Mouse (Mus musculus): ENCODE measurements around the gene Paqr4.
A peak's percentile ranks its signal among the peaks of the same experiment; 100 is the strongest.
"Not testable (repeated sequence)": the region's sequence is repeated elsewhere in the genome, so short reads cannot be mapped to it uniquely, and the experiment has no call there.

The Paqr4 gene

DNA sequence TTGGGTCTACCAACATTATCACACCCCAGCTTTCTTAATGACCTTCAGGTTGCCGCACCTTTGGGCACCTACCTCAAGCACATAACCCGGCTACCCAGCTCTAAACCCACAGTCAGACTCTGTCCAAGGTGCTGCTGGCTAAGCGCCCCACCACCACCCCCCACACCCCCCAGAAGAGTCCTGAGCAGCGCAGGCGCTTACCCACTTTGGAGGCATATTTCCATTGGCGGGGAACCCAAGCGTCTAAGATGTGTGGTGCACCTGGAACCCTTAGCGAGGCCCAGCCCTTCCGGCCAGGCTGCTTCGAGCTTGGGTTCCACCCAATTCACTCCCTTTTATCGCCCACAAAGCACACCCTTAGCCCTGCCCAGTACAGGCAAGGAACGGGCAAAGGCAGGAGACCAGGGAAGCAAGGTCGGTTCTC is at the start of gene Paqr4:
TSS of gene Paqr4 (minus strand) at position 270 of the 424 bp plus-strand sequence.
- no peak for DNase-seq

DNA sequence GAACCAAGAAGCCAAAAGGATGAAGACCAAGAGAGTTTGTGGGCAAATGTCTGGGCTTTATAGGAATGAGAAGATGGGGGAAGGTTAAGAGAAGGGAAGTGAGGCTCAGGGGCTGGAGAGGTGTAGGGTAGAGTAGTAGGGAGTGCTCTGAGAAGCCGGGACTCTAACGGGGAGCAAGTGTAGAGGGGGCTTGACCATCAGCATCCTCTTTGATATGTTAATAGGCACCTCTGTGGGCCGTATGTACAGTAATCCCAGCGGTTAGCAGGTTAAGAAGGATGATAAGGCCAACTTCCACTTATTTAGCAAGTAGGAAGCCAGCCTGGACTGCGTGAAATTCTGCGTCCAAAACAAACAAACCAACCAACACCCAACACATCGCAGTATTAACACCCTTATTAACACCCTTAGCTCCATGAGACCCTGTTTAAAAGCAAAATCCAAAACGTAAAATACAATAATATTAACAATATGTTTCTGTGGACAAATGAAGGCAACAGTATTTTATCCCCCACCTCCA is 49.1 kb upstream of the Paqr4 start:
- DNase-seq: no peak

DNA sequence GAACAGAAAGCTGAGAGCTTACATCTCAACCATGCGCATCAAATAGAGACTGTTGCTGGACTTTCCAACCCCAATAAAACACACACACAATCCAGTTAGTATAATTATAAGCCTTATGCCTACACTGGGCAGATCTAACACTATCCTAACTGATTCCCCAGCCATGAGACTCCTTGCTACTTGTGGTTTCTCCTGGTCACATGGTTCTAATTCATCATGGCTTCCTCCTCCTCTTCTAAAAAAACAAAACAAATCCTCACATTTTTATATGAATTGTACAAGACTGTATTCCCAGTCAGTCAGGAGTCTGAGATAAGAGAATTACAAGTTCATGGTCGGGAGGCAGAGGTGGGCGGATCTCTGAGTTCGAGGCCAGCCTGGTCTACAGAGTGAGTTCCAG is 48.3 kb upstream of the Paqr4 start:
- DNase-seq: no peak

DNA sequence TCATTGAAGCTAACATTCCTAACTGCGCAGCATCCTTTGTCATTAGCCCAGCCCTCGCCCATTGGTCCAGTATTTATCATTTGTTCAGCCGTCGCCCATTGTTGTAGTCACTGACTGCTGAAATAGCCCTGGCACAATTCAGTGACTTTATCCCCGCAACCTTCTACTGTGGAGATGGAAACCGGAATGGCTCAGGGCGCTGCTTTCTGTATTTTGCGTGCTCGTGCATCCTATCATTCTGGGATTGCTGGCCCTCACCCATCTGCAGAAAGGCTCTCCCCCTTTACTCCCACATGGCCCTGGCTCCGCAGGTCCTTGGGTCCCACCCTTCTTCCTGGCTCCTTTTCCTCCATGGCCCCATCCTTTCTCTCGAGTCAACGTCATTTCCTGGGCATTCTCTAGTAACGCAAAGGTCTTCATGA is 45.9 kb upstream of the Paqr4 start:
- peak; percentile 49 for DNase-seq

DNA sequence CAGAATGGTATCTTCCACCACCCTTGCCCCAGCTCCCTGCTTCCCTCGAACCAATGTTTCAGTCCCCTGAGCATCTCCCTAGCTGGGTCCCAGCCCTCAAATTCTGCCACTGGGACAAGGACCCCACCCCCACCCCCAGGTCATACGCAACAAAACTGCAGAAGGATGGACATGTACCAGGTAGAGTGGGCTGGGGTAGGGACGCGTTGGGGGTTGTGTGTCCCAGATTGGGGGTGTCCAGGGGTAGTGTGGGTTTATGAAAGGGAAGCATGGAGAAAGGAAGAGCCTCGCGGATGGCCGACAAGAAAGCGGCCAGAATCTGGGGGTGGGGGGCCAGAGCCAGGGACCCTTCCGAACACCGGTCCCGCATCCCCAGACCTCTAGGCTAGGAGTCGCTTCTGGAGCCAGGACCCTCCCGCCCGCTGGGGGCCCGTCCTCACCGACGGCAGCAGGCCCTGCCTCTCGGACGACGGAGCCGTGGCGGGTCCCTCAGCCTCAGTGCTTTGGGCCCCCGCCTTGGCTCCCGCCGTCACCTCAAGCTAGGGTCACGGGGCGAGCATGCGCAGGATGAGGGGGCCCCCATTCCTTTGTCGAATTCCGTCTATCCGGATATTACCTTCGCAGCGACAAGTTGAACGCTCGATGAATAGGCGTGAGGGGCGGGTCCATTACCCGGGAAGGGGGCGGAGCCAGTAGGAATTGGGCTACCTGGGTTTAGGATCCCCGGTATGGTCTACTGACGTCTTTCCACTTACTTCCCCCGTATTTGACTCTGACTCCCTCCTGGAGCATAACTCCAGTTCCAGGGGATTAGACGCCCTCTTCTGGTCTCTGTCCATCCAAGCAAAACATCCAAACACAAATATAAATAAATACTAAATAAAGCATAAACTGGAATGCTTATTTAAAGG is 45.1 kb upstream of the Paqr4 start, which contains the start of gene Flywch2:
TSS of gene Flywch2 (minus strand) at position 521 of the 911 bp plus-strand sequence.
- peak; percentile 93 for DNase-seq

DNA sequence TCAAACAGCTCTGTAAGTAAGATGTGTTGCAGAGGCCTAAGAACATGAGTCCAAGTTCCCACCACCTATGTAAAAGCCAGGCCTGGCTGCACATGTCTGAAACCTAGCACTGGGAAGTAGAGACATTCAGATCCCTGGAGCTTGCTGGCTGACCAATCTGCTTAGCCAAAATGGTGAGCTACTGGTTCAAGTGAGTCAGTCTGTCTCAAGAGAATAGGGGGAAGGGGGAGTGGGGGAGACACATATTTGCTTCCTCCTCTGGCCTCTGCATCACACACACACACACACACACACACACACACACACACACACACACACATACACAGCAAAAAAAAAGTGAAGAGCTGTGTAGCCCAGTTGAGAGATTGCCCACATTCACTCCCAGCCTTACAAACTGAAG is 42.7 kb upstream of the Paqr4 start:
- no peak for DNase-seq

DNA sequence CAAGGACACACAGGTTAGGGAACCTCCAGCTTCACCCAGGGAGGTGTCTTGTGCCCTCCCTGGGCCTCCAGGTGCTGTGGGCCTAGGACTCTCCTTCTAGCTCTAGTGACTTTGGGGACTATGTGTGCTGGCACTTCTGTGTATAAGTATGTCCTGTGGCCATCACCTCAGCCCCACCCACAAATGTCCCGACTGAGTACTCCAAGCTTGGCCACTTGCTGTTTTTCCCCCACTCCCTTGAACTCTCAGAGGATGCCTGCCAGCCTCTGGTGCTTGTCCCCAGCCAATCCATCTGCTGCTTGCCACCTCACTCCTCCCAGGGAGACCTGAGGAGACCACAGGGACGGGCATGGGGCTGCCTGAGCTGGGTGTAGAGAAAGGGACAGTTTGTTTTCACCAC is 37.8 kb upstream of the Paqr4 start:
- DNase-seq: no peak

DNA sequence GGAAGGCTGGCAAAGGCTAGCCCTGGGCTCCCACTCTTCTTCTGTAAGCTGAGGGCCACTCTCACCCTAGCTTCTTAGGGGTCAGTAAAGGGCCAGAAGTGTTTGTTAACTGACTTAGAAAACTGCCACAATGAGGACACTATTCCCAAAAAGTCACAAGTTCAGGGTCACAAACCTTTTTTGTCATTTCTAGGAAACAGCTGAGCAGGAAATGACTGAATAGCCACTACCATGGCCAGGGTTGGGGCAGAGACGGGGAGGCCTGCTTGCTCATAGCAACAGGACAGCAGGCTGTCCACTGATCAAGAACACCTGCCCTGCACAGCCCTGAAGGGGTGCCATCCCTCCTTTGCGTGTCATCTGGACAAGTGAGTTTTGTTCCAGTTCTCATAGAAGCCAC is 36.5 kb upstream of the Paqr4 start:
- no peak for DNase-seq

DNA sequence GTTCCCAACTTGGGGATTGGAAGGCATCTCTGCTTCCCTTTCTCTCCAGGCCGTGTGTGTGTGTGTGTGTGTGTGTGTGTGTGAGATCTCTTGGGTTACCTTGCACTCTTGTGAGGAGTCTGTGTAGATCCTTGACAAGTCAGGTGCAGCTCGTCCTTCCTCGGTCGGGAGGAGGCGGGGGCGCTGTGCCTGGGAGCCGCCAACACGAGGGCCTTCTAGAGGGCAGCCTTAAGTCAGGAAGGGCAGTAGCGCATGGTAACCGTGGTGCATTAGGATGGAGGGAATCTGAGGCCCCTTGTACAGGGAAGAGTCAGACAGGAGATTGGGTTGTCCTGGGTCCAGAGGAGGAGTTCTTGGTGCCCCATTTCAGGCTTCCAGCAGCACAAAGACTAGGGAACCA is 35.5 kb upstream of the Paqr4 start:
- DNase-seq: no peak

DNA sequence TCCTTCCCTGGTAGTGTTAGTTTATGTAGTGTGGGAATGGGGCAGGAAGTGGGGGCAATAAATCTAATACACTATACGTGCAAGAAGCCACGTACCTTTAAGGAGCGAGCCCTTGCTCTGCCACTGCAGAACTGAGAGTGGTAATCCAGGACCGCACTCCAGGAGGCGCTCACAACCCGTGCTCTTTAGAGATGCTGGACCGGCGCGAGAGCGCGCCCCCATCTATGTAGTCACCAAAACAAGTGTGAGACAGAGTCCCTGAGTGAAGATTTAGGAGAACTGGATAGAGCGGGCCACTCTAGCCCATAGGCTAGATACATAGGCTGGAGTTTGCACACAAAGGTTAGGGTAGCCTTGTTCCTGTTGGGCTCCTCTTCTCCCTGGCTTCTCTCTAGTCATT is 33.4 kb upstream of the Paqr4 start:
- peak; percentile 79 for DNase-seq

DNA sequence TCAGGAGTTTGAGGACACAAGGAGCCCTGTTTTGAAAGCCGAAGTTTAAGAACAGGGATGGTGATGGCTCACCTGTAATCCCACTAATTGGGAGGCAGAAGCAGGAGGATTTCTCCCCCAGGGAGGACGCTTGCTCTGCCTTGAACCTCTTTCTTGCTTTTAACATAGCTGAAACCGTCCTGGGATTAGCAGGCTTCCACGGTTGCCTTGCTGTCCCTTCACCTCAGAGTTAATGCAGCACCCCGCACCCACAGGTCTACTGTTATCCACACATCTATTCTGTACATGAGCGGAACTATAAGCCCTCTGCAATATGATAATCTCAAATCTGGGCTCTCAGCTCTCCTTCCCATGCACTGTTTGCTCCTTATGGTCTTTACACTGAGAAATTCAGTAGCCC is 33.0 kb upstream of the Paqr4 start:
- no peak for DNase-seq

DNA sequence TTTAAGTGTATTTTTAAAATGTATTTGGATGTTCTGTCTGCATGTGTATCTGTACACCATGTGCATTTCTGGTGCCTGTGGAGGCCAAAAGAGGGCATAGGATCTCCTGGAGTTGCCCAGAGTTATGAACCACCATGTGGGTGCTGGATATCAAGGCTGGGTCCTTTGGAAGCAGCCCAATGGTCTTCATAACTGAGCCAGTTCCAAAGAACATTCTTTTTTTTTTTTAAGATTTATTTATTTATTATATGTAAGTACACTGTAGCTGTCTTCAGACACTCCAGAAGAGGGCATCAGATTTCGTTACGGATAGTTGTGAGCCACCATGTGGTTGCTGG is 31.5 kb upstream of the Paqr4 start:
- DNase-seq: not testable (repeated sequence)

DNA sequence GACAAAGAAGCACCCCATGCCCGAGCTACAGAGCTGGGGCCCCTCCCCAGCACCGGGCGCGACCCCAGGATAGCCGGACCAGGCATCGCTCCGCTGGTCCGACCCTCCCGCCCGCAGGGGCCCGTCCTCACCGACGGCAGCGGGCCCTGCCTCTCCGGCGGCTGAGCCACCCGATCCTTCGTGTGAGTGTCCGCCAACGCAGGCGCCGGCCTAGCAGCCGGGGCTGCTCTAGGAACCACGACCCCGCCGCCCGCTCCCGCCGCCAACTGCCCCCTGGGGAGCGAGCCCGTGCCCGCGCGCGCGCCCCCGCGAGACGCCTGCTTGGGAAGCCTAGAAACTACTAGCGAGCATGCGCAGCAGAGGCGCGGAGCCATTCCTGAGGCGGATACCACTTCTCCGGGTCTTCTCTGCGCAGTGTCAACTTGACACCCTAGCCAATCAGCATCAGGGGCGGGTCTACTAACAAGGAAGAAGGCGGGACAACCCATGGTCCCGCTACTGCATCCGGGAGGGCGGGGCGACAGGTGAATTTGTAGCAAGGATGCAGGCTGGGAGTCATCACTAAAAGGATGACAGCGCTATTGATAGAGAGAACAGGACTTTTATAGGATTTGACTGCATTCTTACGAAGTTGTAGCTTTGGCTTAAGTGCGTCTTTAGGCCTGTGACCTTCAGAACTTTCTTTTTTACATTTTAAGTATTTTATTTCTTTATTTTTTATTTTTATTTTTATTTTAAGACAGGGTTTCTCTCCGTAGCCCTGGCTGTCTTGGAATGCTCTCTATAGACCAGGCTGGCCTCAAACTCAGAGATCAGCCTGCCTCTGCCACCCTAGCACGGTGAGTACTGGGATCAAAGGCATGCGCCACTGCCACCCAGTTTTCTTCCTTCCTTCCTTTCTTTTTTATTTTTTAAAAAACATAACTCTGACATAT is 30.9 kb upstream of the Paqr4 start, which contains the start of gene Flywch1:
TSS of gene Flywch1 (minus strand) at position 319 of the 935 bp plus-strand sequence.
- peak; percentile 99 for DNase-seq

DNA sequence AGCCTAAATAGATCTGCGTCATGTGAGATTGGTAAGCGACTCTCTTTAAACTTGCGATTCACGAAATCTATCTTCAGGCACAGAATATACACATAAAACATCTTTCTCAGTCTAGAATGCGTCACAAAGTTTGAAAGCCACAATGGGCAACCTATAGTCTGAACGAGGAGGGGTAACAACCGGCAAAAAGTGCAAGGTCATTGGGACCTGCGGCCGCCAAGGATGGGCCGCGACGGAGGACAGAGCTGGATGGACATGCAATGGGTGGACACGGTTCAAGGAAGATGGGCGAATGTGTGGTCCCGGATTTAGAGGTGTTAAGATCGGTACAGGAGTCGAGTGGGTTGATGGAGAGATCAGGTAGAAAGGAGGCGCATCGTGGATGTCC is 30.2 kb upstream of the Paqr4 start:
- no peak for DNase-seq

DNA sequence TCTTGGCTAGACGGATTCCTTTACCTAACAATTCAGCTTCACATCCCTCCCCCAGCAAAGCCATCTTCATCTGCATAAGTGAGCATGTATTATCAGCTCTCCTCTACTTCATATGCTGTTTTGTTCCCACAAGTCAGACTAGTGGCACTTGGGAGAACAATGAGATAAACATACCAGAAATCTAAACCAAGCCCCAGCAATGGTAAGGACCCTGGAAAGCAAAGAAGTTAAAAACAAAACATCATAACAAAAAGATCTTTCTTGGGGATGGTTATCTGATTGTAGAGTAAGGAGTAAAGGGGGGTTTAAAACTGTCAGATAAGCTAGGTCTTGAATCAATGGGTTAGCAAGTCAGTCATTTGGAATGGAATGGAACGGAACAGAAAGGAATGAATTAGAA is 29.8 kb upstream of the Paqr4 start:
- no peak for DNase-seq

DNA sequence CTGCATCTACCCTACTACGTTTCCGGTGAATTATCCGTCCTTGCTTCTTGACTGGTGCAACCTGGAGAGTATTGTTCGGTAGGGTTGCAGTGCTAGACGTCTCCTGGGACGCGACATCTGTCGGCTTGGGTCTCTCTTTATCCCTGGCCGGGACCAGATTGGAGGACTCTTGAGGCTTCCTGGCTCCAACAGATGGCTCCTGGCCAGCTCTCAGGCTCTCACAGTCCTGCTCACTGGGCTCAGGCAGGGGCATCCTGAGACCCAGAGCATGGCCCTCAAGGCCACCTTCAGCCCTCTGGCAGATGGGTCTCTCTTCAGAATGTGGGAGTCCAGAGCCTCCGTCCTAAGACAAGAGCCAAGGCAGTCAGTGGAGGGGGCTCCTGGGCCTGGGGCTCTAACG is 22.3 kb upstream of the Paqr4 start:
- DNase-seq: no peak

DNA sequence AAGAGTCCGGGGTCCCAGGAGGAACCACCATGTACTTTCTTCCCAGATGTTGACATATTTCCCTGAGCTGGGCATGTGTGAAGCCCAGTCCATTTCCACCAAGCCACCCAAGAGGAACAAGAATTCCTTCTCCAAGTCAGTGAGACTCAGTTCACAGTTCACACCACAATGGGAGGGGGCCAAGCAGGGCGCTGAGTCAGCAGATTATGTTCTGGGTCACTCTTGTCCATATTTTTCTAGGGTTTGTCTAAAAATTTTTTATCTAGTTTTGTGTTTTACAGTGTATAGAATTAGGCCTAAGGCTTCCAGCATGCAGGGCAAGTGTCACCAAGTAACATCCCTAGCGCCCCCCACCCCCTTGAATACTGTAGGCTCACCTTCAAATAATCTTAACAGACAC is 20.5 kb upstream of the Paqr4 start:
- no peak for DNase-seq

DNA sequence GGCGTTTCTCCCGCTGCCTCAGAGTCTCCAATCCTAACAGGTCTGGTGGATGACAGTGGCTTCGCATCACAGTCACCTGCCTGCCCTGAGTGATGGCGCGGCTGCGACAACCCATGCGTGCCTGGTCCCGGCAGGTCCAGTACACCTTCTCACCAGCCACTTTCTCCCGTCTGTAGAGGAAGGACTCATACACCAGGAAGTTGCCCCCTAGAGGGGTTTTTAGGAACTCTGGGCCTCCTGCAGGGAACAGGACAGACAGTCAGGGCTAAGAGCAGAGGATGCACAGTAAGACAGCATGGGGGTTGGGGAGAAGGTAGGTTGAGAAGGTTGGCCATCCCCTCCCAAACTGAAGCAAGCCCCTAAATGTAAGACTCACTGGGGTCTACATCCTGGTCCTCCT is 19.6 kb upstream of the Paqr4 start:
- DNase-seq: no peak

DNA sequence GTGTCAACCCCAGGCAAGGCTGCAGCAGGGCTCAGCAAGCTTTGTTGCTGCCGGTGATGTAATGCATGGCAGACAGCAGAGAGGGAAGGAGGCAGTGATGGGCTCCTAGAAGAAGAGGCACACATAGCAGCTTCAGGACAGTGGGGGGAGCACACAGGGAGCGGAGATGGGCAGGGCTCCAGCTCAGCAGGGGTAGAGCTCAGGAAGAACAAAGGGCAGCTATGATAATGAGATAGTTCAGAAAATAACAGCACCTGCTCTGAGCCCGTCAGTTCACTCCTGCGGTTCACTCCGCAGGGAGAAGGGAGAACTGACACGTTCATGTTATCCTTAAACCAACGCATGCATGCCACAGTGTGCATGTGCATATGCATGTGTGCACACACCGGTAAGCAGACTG is 18.1 kb upstream of the Paqr4 start:
- no peak for DNase-seq

DNA sequence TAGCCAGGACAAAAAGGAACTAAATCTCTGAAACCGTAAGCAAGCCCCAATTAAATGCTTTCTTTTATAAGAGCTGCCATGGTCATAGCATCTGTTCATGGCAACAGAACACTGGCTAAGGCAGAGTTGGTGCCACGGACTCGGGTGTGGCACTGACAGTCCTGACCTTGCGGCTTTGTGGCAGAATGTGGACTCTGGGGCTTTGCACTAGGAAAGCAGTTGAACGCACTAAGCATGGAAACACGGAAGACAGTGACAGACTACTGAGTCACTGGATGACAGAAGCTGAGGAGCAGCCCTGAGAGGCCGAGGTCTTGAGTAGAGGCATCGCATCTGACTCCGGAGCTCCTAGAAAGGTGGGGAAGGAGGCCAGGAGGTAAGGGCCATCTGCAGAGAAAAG is 16.9 kb upstream of the Paqr4 start:
- no peak for DNase-seq

DNA sequence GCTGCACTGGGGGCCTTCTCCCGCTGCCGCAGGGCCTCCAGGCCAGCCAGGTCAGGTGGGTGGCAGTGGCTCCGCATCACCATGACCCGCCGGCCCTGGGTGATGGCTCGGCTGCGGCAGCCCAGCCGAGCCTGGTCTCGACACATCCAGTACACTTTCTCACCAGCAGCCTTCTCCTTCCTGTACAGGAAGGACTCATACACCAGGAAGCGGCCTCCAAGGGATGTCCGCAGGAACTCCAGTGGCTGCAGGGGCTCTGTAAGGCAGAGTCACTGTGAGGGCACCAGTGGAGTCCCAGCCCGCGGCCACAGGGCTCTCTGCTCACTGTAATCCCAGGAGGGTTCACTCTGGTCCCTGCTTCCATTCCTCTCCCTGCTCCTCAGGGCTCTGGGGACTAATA is 15.0 kb upstream of the Paqr4 start:
- DNase-seq: no peak

DNA sequence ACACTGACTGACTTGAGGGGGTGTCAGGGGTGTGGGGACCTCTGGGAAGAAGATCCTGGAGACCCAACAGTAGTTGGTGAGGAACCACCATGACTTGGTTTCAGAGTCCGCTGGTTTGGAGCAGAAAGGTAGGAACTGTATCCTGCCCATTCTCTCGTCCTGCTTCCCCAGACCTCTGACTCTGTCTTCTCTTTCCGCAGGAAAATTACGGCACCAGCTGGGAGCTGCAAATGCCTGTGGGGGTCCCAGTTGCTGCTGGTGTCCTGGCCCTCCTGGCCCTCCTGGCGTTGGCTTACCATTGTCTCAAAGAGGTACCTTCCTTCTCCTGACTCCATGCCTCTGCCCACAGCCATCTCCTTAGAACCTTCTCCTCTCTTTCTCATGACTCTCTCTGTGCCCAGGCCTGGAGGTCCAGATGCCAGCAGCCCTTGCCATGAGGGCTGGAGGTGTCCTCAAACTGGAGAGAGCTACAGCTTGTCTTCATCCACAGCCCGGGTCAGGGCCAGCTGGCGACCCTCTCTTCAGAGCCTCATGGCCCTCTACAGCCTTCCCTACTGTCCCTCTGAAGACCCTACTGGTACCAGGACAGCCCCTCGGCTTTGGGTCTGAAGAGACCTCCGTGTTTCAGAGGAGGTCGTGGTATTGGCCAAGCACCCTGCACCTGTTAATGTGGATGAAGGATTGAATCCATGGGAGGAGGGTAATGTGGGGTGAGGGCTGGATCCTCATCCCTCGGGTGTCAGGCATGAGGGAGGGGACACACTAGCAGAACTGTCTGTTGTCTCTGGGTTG is 8.9 kb upstream of the Paqr4 start:
- no peak for DNase-seq

Data from right cerebral cortex, adult 18-20 months (tissue).